Mouse (Mus musculus): ENCODE data around the gene Gemin7. TPM values are rescaled to one million over a fixed set of nuclear protein-coding genes. Genes with fewer than 3 reads are reported as not detected.

Gene Gemin7
- total and polyA plus RNA-seq, 3 experiments = 48.5 to 75.2 (median 48.6) TPM

GRCm38 (mm10) chr7:19575559-19575958, 1.8 kb downstream of the Gemin7 start:
- intact Hi-C loops (cut with DNase I) = no loop called here
- no peaks in the 10 kb centered on the region for H3K36me3 ChIP-seq (ENCODE audit: control insufficient read depth, insufficient read depth, low read length)

DNA sequence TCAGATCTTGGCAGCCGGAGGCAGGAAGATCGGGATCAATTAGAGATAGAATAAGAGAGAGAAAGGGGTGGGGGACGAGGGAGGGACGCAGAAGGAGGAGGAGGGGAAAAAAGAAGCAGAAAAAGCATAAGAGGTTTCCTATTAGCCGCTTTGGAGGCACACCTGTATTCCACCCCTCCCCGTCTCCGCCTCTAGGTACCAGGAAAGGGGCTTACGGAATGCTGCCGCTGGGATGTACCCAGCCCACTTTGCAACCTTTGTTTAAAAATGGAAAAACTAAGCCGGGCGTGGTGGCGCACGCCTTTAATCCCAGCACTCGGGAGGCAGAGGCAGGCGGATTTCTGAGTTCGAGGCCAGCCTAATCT, 3.6 kb downstream of the Gemin7 start:
- Histone ChIP-seq H3K36me3 (ENCODE audit: control insufficient read depth, insufficient read depth, low read length) (no peaks in the 10 kb centered on the region), H3K27ac (peak overlapping the region; percentile 95), H3K4me3 (peak overlapping the region; percentile 80), H3K27me3 (ENCODE audit: control insufficient read depth, insufficient read depth, low read length) (peaks cover 3% of the 10 kb centered on the region; the same call in 1 of the 2 replicates), H3K4me1 (ENCODE audit: control insufficient read depth, insufficient read depth, low read length) (peaks cover 7% of the 10 kb centered on the region), H3K79me2 (replicated peaks; ENCODE audit: control insufficient read depth, insufficient read depth, low read length) (no peaks in the 10 kb centered on the region; the same call in none of the 2 replicates), H3K9ac (ENCODE audit: low read depth, low read length) (peak overlapping the region; percentile 91)
- TF ChIP-seq EP300 (IDR thresholded peaks at IDR 0.05; ENCODE audit: insufficient read depth, low read depth, low read length) (no peak), CTCF (IDR thresholded peaks at IDR 0.05) (no peak), POLR2A (IDR thresholded peaks at IDR 0.05; ENCODE audit: insufficient read depth, low read depth, low read length) (no peak)
- intact Hi-C loops (cut with DNase I) = loop anchor here (1.0 to 2.0 kb wide), 2 partner anchors 12 to 63 kb away; no protein-coding TSS in a partner anchor
- no peak for DNase-seq
- 14% methylated on average over 16 of the region's 16 CpGs for WGBS

More at GRCm38 (mm10) chr7:19575559-19575958, 1.8 kb downstream of the Gemin7 start:
- no peak for DNase-seq
- WGBS = 40% methylated on average over 3 of the region's 3 CpGs
- H3K79me2 ChIP-seq (replicated peaks; ENCODE audit: control insufficient read depth, insufficient read depth, low read length) = no peaks in the 10 kb centered on the region; the same call in 1 of the 2 replicates
- TF ChIP-seq POLR2A (IDR thresholded peaks at IDR 0.05; ENCODE audit: insufficient read depth, low read depth, low read length) (no peak), EP300 (IDR thresholded peaks at IDR 0.05; ENCODE audit: insufficient read depth, low read depth, low read length) (no peak), CTCF (IDR thresholded peaks at IDR 0.05) (no peak)
- H3K4me3 ChIP-seq = no peak overlapping the region
- peaks cover 3% of the 10 kb centered on the region; the same call in 1 of the 2 replicates for H3K27me3 ChIP-seq (ENCODE audit: control insufficient read depth, insufficient read depth, low read length)
- H3K27ac ChIP-seq = no peak overlapping the region
- peaks cover 7% of the 10 kb centered on the region for H3K4me1 ChIP-seq (ENCODE audit: control insufficient read depth, insufficient read depth, low read length)
- H3K9ac ChIP-seq (ENCODE audit: low read depth, low read length) = no peak overlapping the region

GRCm38 (mm10) chr7:19572926-19573775, 4.2 kb downstream of the Gemin7 start:
- peaks cover 3% of the 10 kb centered on the region; the same call in 1 of the 2 replicates for H3K27me3 ChIP-seq (ENCODE audit: control insufficient read depth, insufficient read depth, low read length)
- no peaks in the 10 kb centered on the region for H3K36me3 ChIP-seq (ENCODE audit: control insufficient read depth, insufficient read depth, low read length)
- DNase-seq = peak; percentile 88 to 92
- peak overlapping the region; percentile 91 for H3K9ac ChIP-seq (ENCODE audit: low read depth, low read length)
- TF ChIP-seq CTCF (IDR thresholded peaks at IDR 0.05) (peak; percentile 54), EP300 (IDR thresholded peaks at IDR 0.05; ENCODE audit: insufficient read depth, low read depth, low read length) (peak; percentile 50; the same call in 1 of the 2 replicates), POLR2A (IDR thresholded peaks at IDR 0.05; ENCODE audit: insufficient read depth, low read depth, low read length) (peak; percentile 67)
- H3K27ac ChIP-seq = peak overlapping the region; percentile 95
- peaks cover 7% of the 10 kb centered on the region for H3K4me1 ChIP-seq (ENCODE audit: control insufficient read depth, insufficient read depth, low read length)
- intact Hi-C loops (cut with DNase I) = loop anchor here (1.0 to 2.0 kb wide), 2 partner anchors 12 to 62 kb away; no protein-coding TSS in a partner anchor
- peak overlapping the region; percentile 80 for H3K4me3 ChIP-seq
- WGBS = under 1% methylated on average over 53 of the region's 53 CpGs
- no peaks in the 10 kb centered on the region; the same call in none of the 2 replicates for H3K79me2 ChIP-seq (replicated peaks; ENCODE audit: control insufficient read depth, insufficient read depth, low read length)

- intact Hi-C loops (cut with DNase I) = no loop called here
- no peak for DNase-seq
- Histone ChIP-seq H3K9ac (ENCODE audit: low read depth, low read length) (no peak overlapping the region), H3K27ac (no peak overlapping the region), H3K36me3 (ENCODE audit: control insufficient read depth, insufficient read depth, low read length) (no peaks in the 10 kb centered on the region), H3K4me3 (no peak overlapping the region), H3K4me1 (ENCODE audit: control insufficient read depth, insufficient read depth, low read length) (peaks cover 4% of the 10 kb centered on the region; the same call in 1 of the 2 replicates), H3K27me3 (ENCODE audit: control insufficient read depth, insufficient read depth, low read length) (no peaks in the 10 kb centered on the region), H3K79me2 (replicated peaks; ENCODE audit: control insufficient read depth, insufficient read depth, low read length) (no peaks in the 10 kb centered on the region; the same call in none of the 2 replicates)
- WGBS = 77% methylated on average over 3 of the region's 3 CpGs
- no peak for TF ChIP-seq CTCF (IDR thresholded peaks at IDR 0.05)
- TF ChIP-seq EP300 (IDR thresholded peaks at IDR 0.05; ENCODE audit: insufficient read depth, low read depth, low read length) = no peak
- no peak for TF ChIP-seq POLR2A (IDR thresholded peaks at IDR 0.05; ENCODE audit: insufficient read depth, low read depth, low read length)
These were observed 7.7 kb downstream of the Gemin7 start for GRCm38 (mm10) chr7:19569647-19570046.

- H3K36me3 ChIP-seq (ENCODE audit: control insufficient read depth, insufficient read depth, low read length) = no peaks in the 10 kb centered on the region
- 90% methylated on average over 8 of the region's 8 CpGs for WGBS
- no peaks in the 10 kb centered on the region for H3K27me3 ChIP-seq (ENCODE audit: control insufficient read depth, insufficient read depth, low read length)
- TF ChIP-seq POLR2A (IDR thresholded peaks at IDR 0.05; ENCODE audit: insufficient read depth, low read depth, low read length) (no peak), CTCF (IDR thresholded peaks at IDR 0.05) (no peak), EP300 (IDR thresholded peaks at IDR 0.05; ENCODE audit: insufficient read depth, low read depth, low read length) (no peak)
- H3K4me3 ChIP-seq = no peak overlapping the region
- H3K4me1 ChIP-seq (ENCODE audit: control insufficient read depth, insufficient read depth, low read length) = peaks cover 5% of the 10 kb centered on the region
- no peak overlapping the region for H3K27ac ChIP-seq
- no peaks in the 10 kb centered on the region; the same call in 1 of the 2 replicates for H3K79me2 ChIP-seq (replicated peaks; ENCODE audit: control insufficient read depth, insufficient read depth, low read length)
- no peak for DNase-seq
- intact Hi-C loops (cut with DNase I) = no loop called here
- H3K9ac ChIP-seq (ENCODE audit: low read depth, low read length) = no peak overlapping the region
These were observed 10.0 kb downstream of the Gemin7 start for GRCm38 (mm10) chr7:19567426-19567825.
